Mouse (Mus musculus) liver, adult 2 months (tissue): ENCODE results near the gene Ldah. TPM values are rescaled to one million over a fixed set of nuclear protein-coding genes. Genes with fewer than 3 reads are reported as not detected.

Experiments used
- DNase-seq: peaks from one replicate; pipeline ENCODE4 v3.0.0-alpha.2; 2011; ENCODE audit warnings: low read depth, low spot score; ENCODE audit errors: extremely low read depth
- H3K27ac ChIP-seq: fragments of 200-500 bp; replicated peaks from 2 replicates; pipeline ENCODE4 v1.5.1; 2012; ENCODE audit warnings: low read depth, mild to moderate bottlenecking, control low read depth, inconsistent platforms, low read length; ENCODE audit not compliant: insufficient read depth
- H3K27me3 ChIP-seq: fragments of 200-500 bp; 2 replicates; pipeline ENCODE4 v1.6.1; 2012; ENCODE audit warnings: mild to moderate bottlenecking, moderate library complexity, low read length, inconsistent platforms; ENCODE audit not compliant: control insufficient read depth, insufficient read depth
- H3K36me3 ChIP-seq: fragments of 200-500 bp; 2 replicates; pipeline ENCODE4 v1.6.1; 2012; ENCODE audit warnings: low read length, inconsistent platforms; ENCODE audit not compliant: control insufficient read depth, insufficient read depth
- H3K4me1 ChIP-seq: fragments of 200-500 bp; 2 replicates; pipeline ENCODE4 v1.6.1; 2011; ENCODE audit warnings: low read length; ENCODE audit not compliant: control insufficient read depth, insufficient read depth
- H3K4me3 ChIP-seq: fragments of 200-500 bp; 2 replicates; pipeline ENCODE4 v1.5.1; 2011; ENCODE audit warnings: low read depth, mild to moderate bottlenecking, control low read depth, low read length, moderate library complexity; ENCODE audit not compliant: insufficient read depth
- H3K79me2 ChIP-seq: fragments of 200-500 bp; 2 replicates; pipeline ENCODE4 v1.6.1; 2012; ENCODE audit warnings: inconsistent platforms, mild to moderate bottlenecking, low read length, moderate library complexity; ENCODE audit not compliant: control insufficient read depth, insufficient read depth
- H3K9ac ChIP-seq: fragments of 200-500 bp; 2 replicates; pipeline ENCODE4 v1.6.1; 2012; ENCODE audit warnings: low read depth, mild to moderate bottlenecking, control low read depth, inconsistent platforms, low read length
- CTCF ChIP-seq: fragments of 200-500 bp; IDR thresholded peaks from 2 replicates; pipeline ENCODE4 v1.5.1; 2011; ENCODE audit warnings: low read depth, low read length, control low read depth
- POLR2A ChIP-seq: fragments of 200-500 bp; IDR thresholded peaks from 2 replicates; pipeline ENCODE4 v1.6.1; 2011; ENCODE audit warnings: low read length, control low read depth; ENCODE audit not compliant: insufficient read depth; ENCODE audit errors: extremely low read depth
- WGBS: fragments of 180-500 bp; shearing (Covaris S2); methylation state at CpG from one replicate; pipeline ENCODE4 v1.1.7; 2018; 5-methylcytosine and 5-hydroxymethylcytosine counted together
- polyA plus RNA-seq: library from polyadenylated mRNA; depleted of rRNA; stranded (reverse); fragments of >200 nt; gene quantifications from 2 replicates; pipeline ENCODE4 v1.2.3, GENCODE M21; 2012
- total RNA-seq: library from RNA; depleted of rRNA; stranded (reverse); fragments of >200 nt; gene quantifications from 2 replicates; pipeline ENCODE4 v1.2.3, GENCODE M21; 2014

Gene Ldah
- total and polyA plus RNA-seq, 2 experiments, result 22.5 to 30.3 TPM

- 3% methylated on average over 84 of the region's 85 CpGs for WGBS
- H3K4me1 ChIP-seq, result peaks cover 3% of the 10 kb centered on the region
- no peak for DNase-seq
- TF ChIP-seq POLR2A (no peak), CTCF (no peak)
- H3K79me2 ChIP-seq, result no peaks in the 10 kb centered on the region
- H3K9ac ChIP-seq, result no peak overlapping the region
- peaks cover 34% of the 10 kb centered on the region for H3K27me3 ChIP-seq
- no peak overlapping the region; the same call in 1 of the 2 replicates for H3K4me3 ChIP-seq
- H3K27ac ChIP-seq, result no peak overlapping the region
- H3K36me3 ChIP-seq, result no peaks in the 10 kb centered on the region
Measured at GRCm38 (mm10) chr12:8298361-8299142, 90.6 kb downstream of the Ldah start.

GRCm38 (mm10) chr12:8299143-8300110, 91.5 kb downstream of the Ldah start:
- Histone ChIP-seq H3K4me3 (no peak overlapping the region), H3K4me1 (peaks cover 3% of the 10 kb centered on the region), H3K9ac (no peak overlapping the region), H3K27me3 (peaks cover 34% of the 10 kb centered on the region), H3K79me2 (no peaks in the 10 kb centered on the region), H3K27ac (no peak overlapping the region), H3K36me3 (no peaks in the 10 kb centered on the region)
- WGBS, result 13% methylated on average over 34 of the region's 34 CpGs
- no peak for TF ChIP-seq CTCF
- no peak for TF ChIP-seq POLR2A
- no peak for DNase-seq

- no peak overlapping the region for H3K27ac ChIP-seq
- H3K4me1 ChIP-seq, result peaks cover 3% of the 10 kb centered on the region
- no peak overlapping the region for H3K4me3 ChIP-seq
- no peak overlapping the region for H3K9ac ChIP-seq
- H3K27me3 ChIP-seq, result peaks cover 34% of the 10 kb centered on the region
- no peak for DNase-seq
- no peak for TF ChIP-seq POLR2A
- no peaks in the 10 kb centered on the region for H3K79me2 ChIP-seq
- 57% methylated on average over 10 of the region's 10 CpGs for WGBS
- no peaks in the 10 kb centered on the region for H3K36me3 ChIP-seq
Measured at GRCm38 (mm10) chr12:8300111-8300480, 92.2 kb downstream of the Ldah start.

GRCm38 (mm10) chr12:8300521-8300920, 92.6 kb downstream of the Ldah start:
- WGBS, result 72% methylated on average over 5 of the region's 5 CpGs

GRCm38 (mm10) chr12:8301011-8301814, 93.3 kb downstream of the Ldah start:
- peaks cover 3% of the 10 kb centered on the region for H3K4me1 ChIP-seq
- H3K27ac ChIP-seq, result no peak overlapping the region
- DNase-seq, result no peak
- 11% methylated on average over 46 of the region's 46 CpGs for WGBS
- 0 out of 2 replicates have a peak overlapping the region, but pooled peaks have one; percentile 19 for H3K9ac ChIP-seq
- peak overlapping the region; percentile 17; the same call in 1 of the 2 replicates for H3K4me3 ChIP-seq
- peaks cover 34% of the 10 kb centered on the region for H3K27me3 ChIP-seq
- no peaks in the 10 kb centered on the region for H3K79me2 ChIP-seq
- no peaks in the 10 kb centered on the region for H3K36me3 ChIP-seq
- TF ChIP-seq CTCF (no peak), POLR2A (no peak)

More at GRCm38 (mm10) chr12:8300521-8300920, 92.6 kb downstream of the Ldah start:
- no peaks in the 10 kb centered on the region for H3K79me2 ChIP-seq
- H3K4me3 ChIP-seq, result no peak overlapping the region
- no peak overlapping the region for H3K9ac ChIP-seq
- peaks cover 34% of the 10 kb centered on the region for H3K27me3 ChIP-seq
- H3K36me3 ChIP-seq, result no peaks in the 10 kb centered on the region
- H3K27ac ChIP-seq, result no peak overlapping the region
- no peak for TF ChIP-seq CTCF
- no peak for TF ChIP-seq POLR2A
- H3K4me1 ChIP-seq, result peaks cover 3% of the 10 kb centered on the region
- DNase-seq, result no peak
